Mouse (Mus musculus) kidney, adult 2 months (tissue): Measurements from ENCODE around the gene Olfr883.

Experiments used
- CTCF ChIP-seq: fragments of 200-500 bp; conservative IDR thresholded peaks from 2 replicates; pipeline ENCODE4 v1.5.1; 2011; ENCODE audit warnings: low read depth, mild to moderate bottlenecking, control low read depth, low read length, moderate library complexity, mixed read lengths; ENCODE audit not compliant: insufficient read depth, insufficient read length
- POLR2A ChIP-seq: fragments of 200-500 bp; IDR thresholded peaks from one replicate; pipeline ENCODE4 v1.6.1; 2011; ENCODE audit warnings: low read depth, low read length, control low read depth

GRCm38 (mm10) chr9:38000021-38000420 is 25.6 kb upstream of the Olfr883 start:
- TF ChIP-seq CTCF (no peak), POLR2A (no peak)
